Mouse (Mus musculus) right cerebral cortex, postnatal 14 days (tissue): Measurements from ENCODE around the gene Gins1.

Source experiments
- DNase-seq: peaks from one replicate; pipeline ENCODE4 v3.0.0; 2022

Gene Gins1

DNA sequence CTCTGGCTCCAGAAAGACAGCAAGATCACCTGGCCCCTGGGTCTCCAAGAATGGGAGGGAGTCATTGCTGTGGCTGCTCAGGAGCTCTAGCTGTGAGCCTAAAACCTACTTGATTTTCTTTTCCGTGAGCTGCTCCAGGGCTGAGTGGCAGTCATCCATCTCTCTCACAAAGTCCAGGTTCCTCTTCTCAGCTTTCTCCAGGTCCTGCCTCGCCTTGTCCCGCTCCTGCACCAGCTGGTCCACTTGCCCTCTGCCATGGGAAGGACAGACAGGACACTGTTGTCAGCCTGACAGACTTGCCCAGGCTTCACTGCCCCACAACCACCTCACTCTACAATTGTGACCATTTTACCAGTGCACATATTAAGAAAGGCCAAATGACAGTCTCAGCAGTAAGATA is 58.0 kb downstream of the Gins1 start:
- no peak for DNase-seq

DNA sequence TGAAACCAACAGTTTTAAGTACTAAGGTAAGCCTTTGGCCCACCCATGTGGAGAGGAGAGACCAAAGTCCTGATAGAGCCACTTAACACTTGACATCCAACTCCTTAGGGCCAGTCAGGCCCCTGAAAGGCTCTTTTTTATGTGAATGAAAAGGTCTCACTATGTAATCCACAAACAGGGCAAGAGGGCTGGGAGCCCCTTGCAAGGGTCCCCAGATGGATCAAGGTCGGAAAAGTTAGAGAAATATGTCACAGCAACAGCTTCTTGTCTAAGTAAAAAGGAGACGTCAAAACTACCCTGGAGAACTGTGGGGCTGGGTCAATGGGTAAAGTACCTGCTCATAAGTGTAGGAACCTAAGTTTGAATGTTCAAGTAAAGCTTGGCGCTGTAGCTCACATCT is 59.4 kb downstream of the Gins1 start:
- DNase-seq = no peak

DNA sequence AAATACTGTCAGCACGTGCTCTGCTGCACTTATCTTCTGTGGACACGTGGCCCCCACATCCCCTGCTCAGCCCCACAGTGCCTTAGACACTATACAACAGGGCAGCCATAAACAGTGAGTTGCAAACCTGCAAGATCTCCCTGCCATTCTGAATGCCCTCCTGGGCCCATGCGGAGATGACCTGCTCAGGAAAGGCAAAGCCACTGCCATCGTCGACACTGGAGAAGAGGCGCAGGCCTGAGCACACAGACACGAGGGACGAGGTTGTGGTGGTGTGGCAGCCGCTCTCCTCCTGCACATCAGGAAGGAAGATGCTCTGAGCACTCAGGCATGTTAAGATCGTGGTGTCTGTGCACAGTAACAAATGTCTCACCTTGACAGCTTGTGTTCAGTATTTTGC is 60.8 kb downstream of the Gins1 start:
- DNase-seq = no peak

DNA sequence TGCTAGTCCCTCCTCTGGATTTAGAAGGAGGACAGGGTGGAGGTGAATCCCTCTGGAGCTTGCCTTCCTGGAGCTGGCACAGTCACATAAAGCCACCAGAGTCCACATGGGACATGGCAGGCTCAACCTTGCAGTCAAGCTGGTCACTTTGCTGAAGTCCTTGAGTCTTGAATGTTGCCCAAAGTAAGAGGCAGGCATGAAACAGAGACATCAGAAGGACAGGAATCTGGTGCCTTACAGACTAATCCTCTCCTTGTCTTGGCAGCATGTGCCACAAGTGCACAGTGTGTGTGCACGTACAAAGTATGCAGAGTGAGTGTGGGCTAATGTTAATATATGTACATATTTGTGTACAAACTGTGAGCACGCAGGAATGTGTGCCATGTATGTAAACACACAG is 62.3 kb downstream of the Gins1 start:
- no peak for DNase-seq

DNA sequence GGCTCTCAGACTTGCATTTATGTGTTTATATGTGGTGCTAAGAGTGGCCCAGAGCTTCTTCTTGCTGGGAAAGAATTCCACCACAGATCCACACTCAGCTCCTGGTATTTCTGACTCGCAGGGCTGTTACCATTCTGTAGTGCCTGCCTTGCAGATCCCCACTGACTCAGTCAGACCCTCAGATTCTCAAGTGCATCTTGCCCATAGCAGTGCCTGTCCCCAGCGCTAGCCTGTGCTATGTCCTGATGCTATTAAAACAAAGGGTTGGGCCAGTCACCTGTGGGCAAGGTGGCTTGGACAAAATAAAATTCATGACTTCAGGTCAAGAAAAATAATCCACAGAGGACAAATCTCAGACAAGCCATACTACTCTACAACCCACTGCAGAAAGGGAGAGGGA is 64.0 kb downstream of the Gins1 start:
- no peak for DNase-seq

DNA sequence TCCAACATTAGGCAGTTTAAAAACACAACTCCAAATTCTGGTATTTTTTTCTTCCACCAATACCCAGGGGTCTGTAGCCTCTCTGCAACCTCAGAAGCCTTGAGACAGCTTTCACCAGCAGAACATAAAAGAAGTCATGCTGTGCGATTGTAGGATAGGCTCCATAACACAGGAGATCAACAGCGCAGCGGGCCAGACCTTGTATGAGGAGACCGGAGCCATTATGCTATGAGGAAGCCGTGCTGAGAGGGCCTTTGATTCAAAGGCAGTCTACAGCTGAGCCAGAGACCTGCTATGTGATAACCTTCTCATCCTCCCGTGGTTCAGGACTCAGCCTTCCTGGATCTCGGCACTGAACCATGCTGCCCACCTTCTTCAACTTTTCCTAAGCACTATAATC is 66.7 kb downstream of the Gins1 start:
- no peak for DNase-seq

DNA sequence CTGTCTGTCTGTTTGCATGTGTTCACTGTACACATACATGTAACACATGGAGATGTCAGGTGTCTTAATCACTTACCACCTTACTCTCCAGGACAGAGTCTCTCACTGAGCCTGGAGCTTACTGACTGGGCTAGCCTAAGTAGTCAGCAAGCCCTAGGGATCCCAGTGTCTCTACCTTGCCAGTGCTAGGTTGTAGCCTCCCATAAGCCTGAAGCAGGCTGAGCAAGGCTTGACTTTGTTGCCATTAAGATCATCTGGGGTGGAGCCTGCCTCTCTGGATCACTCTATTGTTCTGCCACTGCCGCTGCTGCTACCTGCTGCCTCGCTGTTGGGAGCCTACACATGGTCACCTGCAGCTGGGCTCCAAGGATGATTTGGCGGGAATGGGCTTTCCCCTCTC is 67.5 kb downstream of the Gins1 start:
- no peak for DNase-seq

DNA sequence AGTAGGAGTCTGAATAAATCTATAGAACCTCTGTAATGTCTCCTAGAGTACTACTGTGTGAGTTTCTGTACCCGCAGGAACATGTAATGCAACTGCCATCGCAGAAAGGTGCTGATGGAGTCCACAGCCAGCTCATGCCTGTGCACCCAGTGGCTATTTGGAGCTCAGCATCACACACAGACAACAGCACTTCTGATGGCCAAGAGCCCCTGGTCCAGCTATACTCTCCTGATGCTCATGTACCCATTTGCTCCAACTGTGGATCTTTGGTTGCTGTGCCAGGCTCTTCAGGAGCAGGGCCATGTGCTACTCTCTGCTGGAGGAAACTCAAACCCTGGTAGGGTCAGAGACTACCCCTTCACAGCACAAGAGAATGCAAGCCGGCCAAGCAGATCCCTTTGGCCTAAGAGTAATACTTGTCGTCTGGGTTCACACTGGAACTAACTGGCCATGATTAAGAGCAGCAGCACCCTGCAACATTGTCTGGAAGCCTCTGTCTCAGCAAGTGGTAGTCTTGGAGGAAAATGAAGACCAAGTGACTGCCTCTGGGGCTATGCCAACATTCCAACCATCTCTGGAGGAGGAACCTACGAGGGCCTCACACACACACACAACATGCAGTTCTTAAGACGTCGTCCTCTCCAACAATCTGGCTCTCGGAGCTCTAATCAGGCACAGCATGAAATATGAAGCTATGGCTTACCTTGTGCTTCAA is 68.4 kb downstream of the Gins1 start:
- DNase-seq = no peak

DNA sequence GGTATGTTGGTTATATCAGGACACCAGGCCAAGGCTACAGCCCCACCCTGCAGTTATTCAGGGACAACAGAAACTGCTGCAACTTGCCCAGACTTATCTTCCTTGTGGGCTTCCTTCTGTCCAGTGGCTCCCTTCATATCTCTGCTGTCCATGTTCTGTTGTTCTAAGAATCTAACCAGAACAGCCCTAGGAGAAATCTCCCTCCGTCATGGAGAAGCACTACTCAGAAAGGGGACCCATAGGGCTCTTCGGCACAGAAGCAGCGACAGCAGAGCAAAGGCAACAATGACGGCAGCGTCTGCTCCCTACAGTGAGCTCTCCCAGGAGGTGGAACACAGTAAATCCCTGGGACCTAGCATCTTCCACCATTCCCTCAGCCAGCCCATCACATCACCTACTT is 71.7 kb downstream of the Gins1 start:
- no peak for DNase-seq

DNA sequence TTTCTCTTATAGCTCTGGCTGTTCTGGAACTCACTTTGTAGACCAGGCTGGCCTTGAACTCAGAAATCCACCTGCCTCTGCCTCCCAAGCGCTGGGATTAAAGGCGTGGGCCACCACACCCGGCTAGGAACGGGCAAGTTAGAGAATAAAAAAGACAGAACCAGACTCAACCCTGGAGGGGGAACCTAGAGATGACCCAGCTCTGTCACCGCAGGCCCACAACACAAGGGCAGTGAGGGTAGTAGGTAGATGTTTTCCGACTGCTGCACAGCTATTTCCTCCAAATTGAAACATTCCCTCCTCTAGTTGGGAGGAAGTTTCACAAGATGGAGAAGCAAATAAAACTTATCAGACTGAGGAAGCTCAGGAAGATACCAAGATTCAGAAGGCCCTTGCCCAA is 72.5 kb downstream of the Gins1 start:
- DNase-seq = no peak

DNA sequence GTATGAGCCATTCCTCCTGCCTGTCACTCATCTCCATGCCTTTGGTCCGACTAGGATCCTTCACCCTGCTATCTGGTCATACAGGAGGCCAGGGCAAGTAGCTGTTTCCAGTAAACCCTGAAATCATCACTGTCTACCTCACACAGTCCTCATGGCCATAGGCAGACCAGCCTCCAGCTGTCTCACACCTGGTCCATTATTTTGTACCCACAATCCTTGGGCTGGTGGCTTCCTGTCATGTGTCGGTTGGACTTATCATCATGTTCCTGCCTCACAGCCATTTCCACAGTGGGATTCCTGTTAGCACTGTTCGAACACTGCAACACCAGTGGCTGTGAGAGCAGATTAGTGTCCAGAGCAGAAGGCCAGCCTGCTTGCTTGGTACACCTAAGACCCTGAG is 73.6 kb downstream of the Gins1 start:
- no peak for DNase-seq

DNA sequence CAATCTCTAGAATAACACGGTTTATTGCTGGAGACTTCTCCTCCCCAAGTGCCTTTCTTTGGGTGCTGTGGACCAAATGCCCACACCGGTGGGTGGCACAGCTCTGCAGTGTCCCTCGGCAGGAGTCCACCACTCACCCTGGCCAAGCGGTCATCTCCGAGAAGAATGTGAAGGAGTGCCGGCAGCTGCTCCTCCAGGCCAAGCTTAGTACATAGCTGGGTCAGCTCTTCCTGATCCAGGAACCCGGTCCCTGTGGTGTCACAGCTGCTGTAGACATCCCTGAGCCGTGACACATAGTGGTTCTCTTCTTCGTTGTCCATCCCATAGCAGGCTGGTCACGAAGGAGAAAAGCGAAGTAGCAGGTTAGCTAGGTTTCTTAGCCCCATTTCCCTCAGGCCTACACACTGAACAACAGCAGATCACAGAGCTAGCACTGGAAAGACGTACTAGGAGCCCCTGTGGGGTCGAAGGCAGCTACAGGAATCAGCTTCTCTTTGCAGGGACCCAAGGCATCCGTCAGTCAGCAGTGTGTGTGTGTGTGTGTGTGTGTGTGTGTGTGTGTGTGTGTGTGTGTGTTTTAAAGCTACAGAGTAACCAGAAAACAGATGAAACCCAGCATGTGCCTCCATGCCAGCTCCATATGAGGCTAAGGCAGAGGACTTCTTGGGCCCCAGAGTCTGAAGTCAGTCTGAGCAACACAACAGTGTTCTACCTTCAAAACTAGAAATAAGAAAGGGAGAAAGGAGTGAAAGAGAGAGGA is 74.8 kb downstream of the Gins1 start:
- no peak for DNase-seq
